Mouse (Mus musculus) lung, adult 2 months (tissue): ENCODE measurements around the gene 1110032A03Rik. TPM values are rescaled to one million over a fixed set of nuclear protein-coding genes. Genes with fewer than 3 reads are reported as not detected.

Source experiments
- DNase-seq: peaks from one replicate; pipeline ENCODE4 v3.0.0; 2022
- H3K4me1 ChIP-seq: fragments of 200-500 bp; 2 replicates; pipeline ENCODE4 v1.6.1; 2011; ENCODE audit warnings: low read length; ENCODE audit not compliant: control insufficient read depth, insufficient read depth
- H3K4me3 ChIP-seq: fragments of 200-500 bp; replicated peaks from 2 replicates; pipeline ENCODE3; 2011; ENCODE audit warnings: low read depth, mild to moderate bottlenecking, control low read depth, low read length; ENCODE audit errors: extremely low read depth
- CTCF ChIP-seq: fragments of 200-500 bp; IDR thresholded peaks from 2 replicates; pipeline ENCODE4 v1.5.1; 2011; ENCODE audit warnings: mild to moderate bottlenecking, low read length, control low read depth; ENCODE audit not compliant: insufficient read depth
- POLR2A ChIP-seq: fragments of 200-500 bp; IDR thresholded peaks from 2 replicates; pipeline ENCODE4 v1.6.1; 2011; ENCODE audit warnings: low read depth, mild to moderate bottlenecking, control low read depth, low read length, borderline replicate concordance; ENCODE audit errors: extremely low read depth
- WGBS: fragments of 180-500 bp; shearing (Covaris S2); methylation state at CpG from one replicate; pipeline ENCODE4 v1.1.7; 2018; 5-methylcytosine and 5-hydroxymethylcytosine counted together
- polyA plus RNA-seq: library from polyadenylated mRNA; depleted of rRNA; stranded (reverse); fragments of >200 nt; gene quantifications from 2 replicates; pipeline ENCODE4 v1.2.3, GENCODE M21; 2012

Gene 1110032A03Rik
- polyA plus RNA-seq, 1 experiment = 59.7 TPM

- Histone ChIP-seq H3K4me1 (peaks cover 3% of the 10 kb centered on the region; the same call in 1 of the 2 replicates), H3K4me3 (peak overlapping the region; percentile 84)
- WGBS = 45% methylated on average over 17 of the region's 17 CpGs
- peak; percentile 81 for DNase-seq
- peak; percentile 88; the same call in 1 of the 2 replicates for TF ChIP-seq POLR2A
- TF ChIP-seq CTCF = no peak
These were observed 22.3 kb downstream of the 1110032A03Rik start for GRCm38 (mm10) chr9:50752784-50753615.

- H3K4me3 ChIP-seq = peak within 1 kb of the TSS; percentile 84
- H3K4me1 ChIP-seq = peaks cover 3% of the 10 kb centered on the region; the same call in 1 of the 2 replicates
- DNase-seq = peak; percentile 47
- WGBS = 41% methylated on average over 14 of the region's 14 CpGs
- peak; percentile 27; the same call in 1 of the 2 replicates for TF ChIP-seq POLR2A
- TF ChIP-seq CTCF = no peak
These were observed 23.2 kb downstream of the 1110032A03Rik start, which contains the start of gene Hspb2 for GRCm38 (mm10) chr9:50752054-50752602. Gene Hspb2, minus strand, starts transcription at chr9:50752354.

- WGBS = 43% methylated on average over 22 of the region's 22 CpGs
- Histone ChIP-seq H3K4me3 (peak within 1 kb of the TSS; percentile 54), H3K4me1 (peaks cover 3% of the 10 kb centered on the region; the same call in 1 of the 2 replicates)
- DNase-seq = peak; percentile 36
- TF ChIP-seq CTCF = no peak
- TF ChIP-seq POLR2A = no peak
These were observed 24.0 kb downstream of the 1110032A03Rik start, which contains the start of gene Cryab for GRCm38 (mm10) chr9:50751323-50751722. Gene Cryab, plus strand, starts transcription at chr9:50751325.

- 62% methylated on average over 6 of the region's 6 CpGs for WGBS
- Histone ChIP-seq H3K4me1 (peaks cover 3% of the 10 kb centered on the region; the same call in 1 of the 2 replicates), H3K4me3 (peak overlapping the region; percentile 54)
- no peak for DNase-seq
- TF ChIP-seq CTCF = no peak
- no peak for TF ChIP-seq POLR2A
These were observed 24.6 kb downstream of the 1110032A03Rik start for GRCm38 (mm10) chr9:50750706-50751105.

- 0 out of 2 replicates have a peak, but pooled peaks have one; percentile 18 for TF ChIP-seq CTCF
- peak; percentile 61; the same call in 1 of the 2 replicates for TF ChIP-seq POLR2A
- H3K4me1 ChIP-seq = peaks cover 6% of the 10 kb centered on the region; the same call in 1 of the 2 replicates
- peak; percentile 67 for DNase-seq
- 12% methylated on average over 19 of the region's 19 CpGs for WGBS
- H3K4me3 ChIP-seq = peak within 1 kb of the TSS; percentile 81
These were observed 29.1 kb downstream of the 1110032A03Rik start, which contains the start of gene 2310030G06Rik for GRCm38 (mm10) chr9:50746214-50746677. Gene 2310030G06Rik, minus strand, starts transcription at chr9:50746536.

GRCm38 (mm10) chr9:50745806-50746205, 29.5 kb downstream of the 1110032A03Rik start:
- Histone ChIP-seq H3K4me3 (peak overlapping the region; percentile 81), H3K4me1 (peaks cover 6% of the 10 kb centered on the region; the same call in 1 of the 2 replicates)
- no peak for TF ChIP-seq CTCF
- no peak for TF ChIP-seq POLR2A
- WGBS = 30% methylated on average over 7 of the region's 7 CpGs
- peak; percentile 56 for DNase-seq

- WGBS = 38% methylated on average over 2 of the region's 2 CpGs
- DNase-seq = no peak
- TF ChIP-seq POLR2A = no peak
- TF ChIP-seq CTCF = no peak
- Histone ChIP-seq H3K4me1 (peaks cover 5% of the 10 kb centered on the region; the same call in 1 of the 2 replicates), H3K4me3 (no peak overlapping the region)
These were observed 32.6 kb downstream of the 1110032A03Rik start for GRCm38 (mm10) chr9:50742744-50743143.

GRCm38 (mm10) chr9:50742261-50742660, 33.1 kb downstream of the 1110032A03Rik start:
- H3K4me1 ChIP-seq = peaks cover 5% of the 10 kb centered on the region; the same call in 1 of the 2 replicates
- TF ChIP-seq POLR2A (no peak), CTCF (no peak)
- 63% methylated on average over 3 of the region's 3 CpGs for WGBS
- no peak for DNase-seq
- H3K4me3 ChIP-seq = no peak overlapping the region

GRCm38 (mm10) chr9:50740867-50741784, 34.2 kb downstream of the 1110032A03Rik start:
- no peak for DNase-seq
- 88% methylated on average over 14 of the region's 14 CpGs for WGBS
- Histone ChIP-seq H3K4me3 (no peak overlapping the region), H3K4me1 (peaks cover 5% of the 10 kb centered on the region; the same call in 1 of the 2 replicates)
- TF ChIP-seq CTCF = no peak
- no peak for TF ChIP-seq POLR2A
